Mouse (Mus musculus) thymus, adult 2 months (tissue): ENCODE measurements around the gene Atg9b.

Experiments used
- CTCF ChIP-seq: fragments of 200-500 bp; IDR thresholded peaks from 2 replicates; pipeline ENCODE4 v1.5.1; 2012; ENCODE audit warnings: mild to moderate bottlenecking, control low read depth, low read length, moderate library complexity, borderline replicate concordance; ENCODE audit not compliant: control insufficient read depth, poor library complexity, insufficient read depth; ENCODE audit errors: extremely low read depth
- POLR2A ChIP-seq: fragments of 200-500 bp; IDR thresholded peaks from 2 replicates; pipeline ENCODE4 v1.6.1; 2012; ENCODE audit warnings: mild to moderate bottlenecking, low read length, control low read depth, moderate library complexity; ENCODE audit not compliant: control insufficient read depth, poor library complexity, insufficient read depth; ENCODE audit errors: extremely low read depth

GRCm38 (mm10) chr5:24337821-24338220 is 54.1 kb downstream of the Atg9b start:
- TF ChIP-seq CTCF: no peak
- TF ChIP-seq POLR2A: no peak
